Comparison of ENCODE assay signal across 8 mouse cellular contexts in genomic region chr2:54085430-54086087, GRCm38 (mm10). TPM values are rescaled to one million over a fixed set of nuclear protein-coding genes. Genes with fewer than 3 reads are reported as not detected.
DNase-seq lines count a peak whose midpoint lies in the region; ATAC-seq lines count a peak whose summit lies in the region.

Gene Rprm, minus strand, starts transcription at chr2:54085552.

- H3K36me3 ChIP-seq in embryonic facial prominence, embryonic 11.5 days (replicated peaks; ENCODE audit: control insufficient read depth, insufficient read depth, low read depth, low read length) = no peaks in the 10 kb centered on the region
- no peaks in the 10 kb centered on the region for H3K36me3 ChIP-seq in midbrain, embryonic 11.5 days (ENCODE audit: control insufficient read depth, insufficient read depth, low read length)

- peak; percentile 94 for ATAC-seq in embryonic facial prominence, embryonic 11.5 days (replicated peaks; ENCODE audit: insufficient number of reproducible peaks, low FRiP score, low TSS enrichment, low read depth)
- ATAC-seq in midbrain, embryonic 11.5 days (ENCODE audit: low FRiP score) = peak; percentile 92
- ATAC-seq in activated CD4-positive, CD25-positive, alpha-beta regulatory T cell, adult 4 months = no peak

- intact Hi-C loops in left cerebral cortex, postnatal 4 days (cut with DNase I) = loop anchor here (2.0 to 10.0 kb wide), 2 partner anchors 751 to 877 kb away; no protein-coding TSS in a partner anchor

- 4% methylated on average over 27 of the region's 27 CpGs for WGBS in embryonic facial prominence, embryonic 11.5 days
- 5% methylated on average over 27 of the region's 27 CpGs for WGBS in midbrain, embryonic 11.5 days

- H3K4me1 ChIP-seq in embryonic facial prominence, embryonic 11.5 days (ENCODE audit: control insufficient read depth, insufficient read depth, low read length) = no peaks in the 10 kb centered on the region
- peaks cover 5% of the 10 kb centered on the region; the same call in 1 of the 2 replicates for H3K4me1 ChIP-seq in midbrain, embryonic 11.5 days (ENCODE audit: control insufficient read depth, insufficient read depth, low read length)

- peak within 1 kb of the TSS; percentile 49 for H3K9ac ChIP-seq in embryonic facial prominence, embryonic 11.5 days (replicated peaks; ENCODE audit: low read length)
- peak within 1 kb of the TSS; percentile 55 for H3K9ac ChIP-seq in midbrain, embryonic 11.5 days (ENCODE audit: low read length)

- DNase-seq in adrenal gland, postnatal 4 days (ENCODE audit: low spot score in 2 of 2) = peak; percentile 77 to 87
- DNase-seq in embryonic facial prominence, embryonic 11.5 days (ENCODE audit: low spot score) = peak; percentile 94
- peak; percentile 70 to 83 for DNase-seq in heart, adult 18-20 months
- DNase-seq in kidney, adult 18-20 months = peak; percentile 84
- DNase-seq in left cerebral cortex, postnatal 4 days = peak; percentile 95
- DNase-seq in midbrain, embryonic 11.5 days (ENCODE audit: low spot score, missing footprints) = no peak
- peak; percentile 1 for DNase-seq in spleen, adult 12 weeks (ENCODE audit: low spot score)

- H3K27ac ChIP-seq in embryonic facial prominence, embryonic 11.5 days (replicated peaks; ENCODE audit: low read depth, low read length) = no peak within 1 kb of the TSS
- H3K27ac ChIP-seq in midbrain, embryonic 11.5 days (ENCODE audit: low read depth, low read length) = peak within 1 kb of the TSS; percentile 60

- no peaks in the 10 kb centered on the region for H3K9me3 ChIP-seq in embryonic facial prominence, embryonic 11.5 days (replicated peaks; ENCODE audit: control insufficient read depth, low read length)
- no peaks in the 10 kb centered on the region for H3K9me3 ChIP-seq in midbrain, embryonic 11.5 days (ENCODE audit: control insufficient read depth, low read length)

- H3K4me2 ChIP-seq in embryonic facial prominence, embryonic 11.5 days (ENCODE audit: low read depth, low read length) = peak within 1 kb of the TSS; percentile 74
- peak within 1 kb of the TSS; percentile 67 for H3K4me2 ChIP-seq in midbrain, embryonic 11.5 days

- peaks cover 6% of the 10 kb centered on the region for H3K27me3 ChIP-seq in embryonic facial prominence, embryonic 11.5 days (ENCODE audit: control insufficient read depth, insufficient read depth, low read length)
- no peaks in the 10 kb centered on the region for H3K27me3 ChIP-seq in midbrain, embryonic 11.5 days (ENCODE audit: control insufficient read depth, insufficient read depth, low read length)

- peak within 1 kb of the TSS; percentile 38 for H3K4me3 ChIP-seq in embryonic facial prominence, embryonic 11.5 days (ENCODE audit: low read depth, low read length)
- peak within 1 kb of the TSS; percentile 46 for H3K4me3 ChIP-seq in midbrain, embryonic 11.5 days (ENCODE audit: low read depth, low read length)

RNA-seq across cellular contexts. Expression of gene Rprm, which starts in this region (rescaled TPM):
- total RNA-seq in adrenal gland, postnatal 4 days (2021) = 1 to 10 TPM; 1.7 to 3.9 TPM
- polyA plus RNA-seq in embryonic facial prominence, embryonic 11.5 days (2014; fragmentation: Nextera tagmentation; extraction: Ambion mirVana) = 16.7 and 24.7 TPM in 2 replicates
- total RNA-seq in heart, adult 18-20 months (2021) = under 1 TPM in 1 of 2 experiments, not detected in 1; 0.42 TPM
- total RNA-seq in left cerebral cortex, postnatal 4 days (2021) = 100 to 1,000 TPM; 175 to 182 TPM
- polyA plus RNA-seq in midbrain, embryonic 11.5 days (2014; fragmentation: Nextera tagmentation; extraction: Ambion mirVana) = 40.7 and 48.1 TPM in 2 replicates
- not detected for polyA plus RNA-seq in activated CD4-positive, CD25-positive, alpha-beta regulatory T cell, adult 4 months (2017; shearing (Covaris generic))

Comparison
In these comparisons a context has a peak if more than half of its experiments do, and no peak if none do; other contexts are left out.
1. RNA of gene Rprm (total RNA-seq): 175 to 182 TPM in left cerebral cortex, postnatal 4 days; 1.7 to 3.9 TPM in adrenal gland, postnatal 4 days and 0.42 TPM in heart, adult 18-20 months; every median in the first group is over 10 times any median in the second.
2. RNA of gene Rprm (polyA plus RNA-seq): 40.7 to 48.1 TPM in midbrain, embryonic 11.5 days and 16.7 to 24.7 TPM in embryonic facial prominence, embryonic 11.5 days; not detected in activated CD4-positive, CD25-positive, alpha-beta regulatory T cell, adult 4 months; every median in the first group is over 10 times any median in the second.
3. Peak in DNase-seq in heart, adult 18-20 months; RNA of the gene not detected or under 1 TPM.